Mouse (Mus musculus): ENCODE data around the gene Abcg4. TPM values are rescaled to one million over a fixed set of nuclear protein-coding genes. Genes with fewer than 3 reads are reported as not detected.

The Abcg4 gene
- polyA plus RNA-seq, 1 experiment, result 0.21 TPM

DNA sequence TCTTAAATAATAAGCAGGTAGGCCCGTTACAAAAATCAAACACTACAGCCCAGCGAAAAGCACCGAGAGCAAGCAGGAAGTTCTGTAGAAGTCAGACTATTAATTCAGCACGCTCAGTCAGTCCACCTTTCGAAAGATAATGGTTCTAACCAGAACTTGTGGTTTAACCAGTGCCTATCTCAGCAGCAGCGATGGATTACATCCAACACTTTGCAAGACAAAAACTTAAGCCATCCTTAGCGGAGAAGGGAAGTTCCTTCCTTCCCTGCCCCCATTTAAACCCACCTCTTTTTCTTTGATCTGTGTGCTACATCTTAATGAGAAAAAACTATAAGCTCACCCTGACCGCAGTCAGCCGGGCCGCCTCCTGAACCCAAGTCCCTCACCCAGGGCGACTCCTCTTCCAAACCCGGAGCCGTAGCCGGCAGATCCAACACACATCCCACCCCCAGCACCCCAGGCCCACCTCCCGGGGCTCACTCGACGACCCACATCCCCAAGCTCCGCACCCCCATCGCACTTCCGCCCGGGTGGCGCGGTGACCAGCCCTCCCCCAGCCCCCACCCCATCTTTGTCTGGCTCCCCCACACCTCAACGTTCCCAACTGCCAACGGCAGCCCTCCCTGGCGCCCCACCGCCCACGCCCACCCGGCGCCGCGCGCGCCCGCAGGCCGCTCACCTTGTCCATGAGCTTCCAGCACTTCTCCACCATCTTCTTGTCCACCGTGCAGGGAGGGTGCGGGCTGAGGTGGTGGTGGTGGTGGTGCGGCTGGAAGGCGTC, 55.2 kb downstream of the Abcg4 start:
- H3K4me3 ChIP-seq (ENCODE audit: insufficient read depth, poor library complexity, severe bottlenecking), result peak overlapping the region; percentile 72
- no peaks in the 10 kb centered on the region for H3K36me3 ChIP-seq (ENCODE audit: control insufficient read depth, insufficient read depth)
- peak overlapping the region; percentile 71 for H3ac ChIP-seq (ENCODE audit: control insufficient read depth, insufficient read length, low read depth)
- TF ChIP-seq USF1 (IDR thresholded peaks at IDR 0.05; ENCODE audit: low read depth) (no peak), FOSL1 (IDR thresholded peaks at IDR 0.05; ENCODE audit: insufficient read depth, low read length, poor library complexity, severe bottlenecking) (no peak), CEBPB (IDR thresholded peaks at IDR 0.05; ENCODE audit: low read depth) (no peak), MYOG (IDR thresholded peaks at IDR 0.05; ENCODE audit: control insufficient read depth, extremely low read depth, insufficient read length) (no peak), CTCF (IDR thresholded peaks at IDR 0.05; ENCODE audit: control insufficient read depth, insufficient read depth, insufficient read length) (no peak), MYOD1 (IDR thresholded peaks at IDR 0.05; ENCODE audit: control insufficient read depth, insufficient read length, low read depth) (no peak)
- no peaks in the 10 kb centered on the region for H3K27me3 ChIP-seq (ENCODE audit: control insufficient read depth, insufficient read depth, insufficient read length)
- H3K79me3 ChIP-seq (ENCODE audit: low read depth), result peaks cover 35% of the 10 kb centered on the region
- H3K79me2 ChIP-seq (ENCODE audit: control insufficient read depth, insufficient read depth), result peaks cover 54% of the 10 kb centered on the region

- Histone ChIP-seq H3K79me2 (ENCODE audit: control insufficient read depth, insufficient read depth) (peaks cover 70% of the 10 kb centered on the region), H3K4me3 (ENCODE audit: insufficient read depth, poor library complexity, severe bottlenecking) (no peak overlapping the region), H3ac (ENCODE audit: control insufficient read depth, insufficient read length, low read depth) (no peak overlapping the region), H3K27me3 (ENCODE audit: control insufficient read depth, insufficient read depth, insufficient read length) (no peaks in the 10 kb centered on the region), H3K79me3 (ENCODE audit: low read depth) (peaks cover 50% of the 10 kb centered on the region), H3K36me3 (ENCODE audit: control insufficient read depth, insufficient read depth) (no peaks in the 10 kb centered on the region)
- TF ChIP-seq CTCF (IDR thresholded peaks at IDR 0.05; ENCODE audit: control insufficient read depth, insufficient read depth, insufficient read length) (no peak), CEBPB (IDR thresholded peaks at IDR 0.05; ENCODE audit: low read depth) (no peak), USF1 (IDR thresholded peaks at IDR 0.05; ENCODE audit: low read depth) (no peak), MYOG (IDR thresholded peaks at IDR 0.05; ENCODE audit: control insufficient read depth, extremely low read depth, insufficient read length) (no peak), FOSL1 (IDR thresholded peaks at IDR 0.05; ENCODE audit: insufficient read depth, low read length, poor library complexity, severe bottlenecking) (no peak), MYOD1 (IDR thresholded peaks at IDR 0.05; ENCODE audit: control insufficient read depth, insufficient read length, low read depth) (no peak), MAX (IDR thresholded peaks at IDR 0.05) (no peak)
Observed at GRCm38 (mm10) chr9:44231609-44232008, 56.8 kb downstream of the Abcg4 start.

DNA sequence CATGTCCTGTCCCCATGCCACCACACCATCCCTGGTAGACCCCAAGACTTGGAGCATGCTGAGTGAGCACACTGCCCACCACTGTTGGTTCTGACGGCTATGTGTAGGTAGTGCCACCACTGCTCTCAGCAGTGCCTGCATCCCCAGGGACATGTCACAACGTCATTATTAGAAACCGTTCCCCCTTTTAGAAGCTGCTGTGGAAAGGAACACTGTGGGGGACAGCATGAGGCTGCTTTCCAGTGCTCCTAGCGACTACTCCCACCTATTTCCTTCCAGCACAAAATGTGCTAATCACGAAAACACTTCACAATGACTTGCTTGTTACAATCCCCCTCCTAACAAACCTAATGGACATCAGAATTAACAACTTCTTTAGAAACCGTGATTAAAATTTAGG, 62.4 kb downstream of the Abcg4 start:
- no peak for TF ChIP-seq CTCF (IDR thresholded peaks at IDR 0.05; ENCODE audit: control insufficient read depth, insufficient read depth, insufficient read length)
- TF ChIP-seq USF1 (IDR thresholded peaks at IDR 0.05; ENCODE audit: low read depth), result no peak
- TF ChIP-seq MYOD1 (IDR thresholded peaks at IDR 0.05; ENCODE audit: control insufficient read depth, insufficient read length, low read depth), result no peak
- no peak for TF ChIP-seq MYOG (IDR thresholded peaks at IDR 0.05; ENCODE audit: control insufficient read depth, extremely low read depth, insufficient read length)
- no peak overlapping the region for H3K4me3 ChIP-seq (ENCODE audit: insufficient read depth, poor library complexity, severe bottlenecking)
- H3K79me3 ChIP-seq (ENCODE audit: low read depth), result peaks cover 73% of the 10 kb centered on the region
- no peaks in the 10 kb centered on the region for H3K27me3 ChIP-seq (ENCODE audit: control insufficient read depth, insufficient read depth, insufficient read length)
- H3K36me3 ChIP-seq (ENCODE audit: control insufficient read depth, insufficient read depth), result no peaks in the 10 kb centered on the region
- H3K79me2 ChIP-seq (ENCODE audit: control insufficient read depth, insufficient read depth), result peaks cover 97% of the 10 kb centered on the region
- H3ac ChIP-seq (ENCODE audit: control insufficient read depth, insufficient read length, low read depth), result no peak overlapping the region

Small RNAs within 50 kb of the gene (microRNA-seq; reads per million reads assigned to microRNA genes)
- not detected for gene Gm44335 (ENCODE audit: borderline microRNAs expressed)

Other genes with a start within 250 kb of the Abcg4 start
- gene Thy1, start 245.2 kb downstream of the Abcg4 start, polyA plus RNA-seq (2012; fragmentation: generic; extraction: Trizol), result not detected
- 0.73 TPM for gene Usp2, start 221.6 kb downstream of the Abcg4 start, polyA plus RNA-seq (2012; fragmentation: generic; extraction: Trizol)
- gene Mfrp, start 186.9 kb downstream of the Abcg4 start, polyA plus RNA-seq (2012; fragmentation: generic; extraction: Trizol), result 0.05 TPM
- gene C1qtnf5, start 181.4 kb downstream of the Abcg4 start, polyA plus RNA-seq (2012; fragmentation: generic; extraction: Trizol), result 0.15 TPM
- gene Gm49380, start 175.1 kb downstream of the Abcg4 start, polyA plus RNA-seq (2012; fragmentation: generic; extraction: Trizol), result 0.05 TPM
- 52.6 TPM for gene Rnf26, start 175.1 kb downstream of the Abcg4 start, polyA plus RNA-seq (2012; fragmentation: generic; extraction: Trizol)
- 21.7 TPM for gene Mcam, start 154.1 kb downstream of the Abcg4 start, polyA plus RNA-seq (2012; fragmentation: generic; extraction: Trizol)
- gene Cbl, start 54.6 kb downstream of the Abcg4 start, polyA plus RNA-seq (2012; fragmentation: generic; extraction: Trizol), result 8.2 TPM
- 0.04 TPM for gene Ccdc153, start 47.9 kb downstream of the Abcg4 start, polyA plus RNA-seq (2012; fragmentation: generic; extraction: Trizol)
- gene Pdzd3, start 37.1 kb downstream of the Abcg4 start, polyA plus RNA-seq (2012; fragmentation: generic; extraction: Trizol), result not detected
- 3.4 TPM for gene Nlrx1, start 20.0 kb downstream of the Abcg4 start, polyA plus RNA-seq (2012; fragmentation: generic; extraction: Trizol)
- gene Hinfp, start 17.1 kb upstream of the Abcg4 start, polyA plus RNA-seq (2012; fragmentation: generic; extraction: Trizol), result 9.1 TPM
- 18.8 TPM for gene C2cd2l, start 31.7 kb upstream of the Abcg4 start, polyA plus RNA-seq (2012; fragmentation: generic; extraction: Trizol)
- gene Dpagt1, start 37.4 kb upstream of the Abcg4 start, polyA plus RNA-seq (2012; fragmentation: generic; extraction: Trizol), result 34.0 TPM
- gene H2afx, start 46.1 kb upstream of the Abcg4 start, polyA plus RNA-seq (2012; fragmentation: generic; extraction: Trizol), result 347 TPM
- gene Hmbs, start 55.6 kb upstream of the Abcg4 start, polyA plus RNA-seq (2012; fragmentation: generic; extraction: Trizol), result 59.6 TPM
- gene Vps11, start 73.1 kb upstream of the Abcg4 start, polyA plus RNA-seq (2012; fragmentation: generic; extraction: Trizol), result 26.1 TPM
- 68.3 TPM for gene Hyou1, start 90.9 kb upstream of the Abcg4 start, polyA plus RNA-seq (2012; fragmentation: generic; extraction: Trizol)
- gene Slc37a4, start 108.2 kb upstream of the Abcg4 start, polyA plus RNA-seq (2012; fragmentation: generic; extraction: Trizol), result 11.5 TPM
- gene Rps25, start 118.5 kb upstream of the Abcg4 start, polyA plus RNA-seq (2012; fragmentation: generic; extraction: Trizol), result 2,166 TPM
- gene Trappc4, start 119.0 kb upstream of the Abcg4 start, polyA plus RNA-seq (2012; fragmentation: generic; extraction: Trizol), result 149 TPM
- gene Ccdc84, start 130.0 kb upstream of the Abcg4 start, polyA plus RNA-seq (2012; fragmentation: generic; extraction: Trizol), result 17.9 TPM
- not detected for gene Foxr1, start 152.5 kb upstream of the Abcg4 start, polyA plus RNA-seq (2012; fragmentation: generic; extraction: Trizol)
- gene Upk2, start 166.4 kb upstream of the Abcg4 start, polyA plus RNA-seq (2012; fragmentation: generic; extraction: Trizol), result 0.04 TPM
- gene Bcl9l, start 194.2 kb upstream of the Abcg4 start, polyA plus RNA-seq (2012; fragmentation: generic; extraction: Trizol), result 31.4 TPM